Mouse (Mus musculus): ENCODE results near the gene Ube2d1. TPM values are rescaled to one million over a fixed set of nuclear protein-coding genes. Genes with fewer than 3 reads are reported as not detected.

Ube2d1 gene
- polyA plus RNA-seq, 1 experiment, result 34.0 TPM

- no peak for TF ChIP-seq FOSL1 (IDR thresholded peaks at IDR 0.05; ENCODE audit: insufficient read depth, low read length, poor library complexity, severe bottlenecking)
- Histone ChIP-seq H3K79me3 (ENCODE audit: low read depth) (peaks cover 22% of the 10 kb centered on the region), H3K4me3 (ENCODE audit: insufficient read depth, poor library complexity, severe bottlenecking) (no peak overlapping the region), H3K36me3 (ENCODE audit: control insufficient read depth, insufficient read depth) (peaks cover 15% of the 10 kb centered on the region), H3ac (ENCODE audit: control insufficient read depth, insufficient read length, low read depth) (no peak overlapping the region), H3K79me2 (ENCODE audit: control insufficient read depth, insufficient read depth) (peaks cover 33% of the 10 kb centered on the region), H3K27me3 (ENCODE audit: control insufficient read depth, insufficient read depth, insufficient read length) (peaks cover 7% of the 10 kb centered on the region)
These were observed 45.5 kb downstream of the Ube2d1 start for GRCm38 (mm10) chr10:71239479-71240120.

- Histone ChIP-seq H3ac (ENCODE audit: control insufficient read depth, insufficient read length, low read depth) (peak within 1 kb of the TSS; percentile 91), H3K79me2 (ENCODE audit: control insufficient read depth, insufficient read depth) (peaks cover 34% of the 10 kb centered on the region), H3K36me3 (ENCODE audit: control insufficient read depth, insufficient read depth) (peaks cover 29% of the 10 kb centered on the region), H3K79me3 (ENCODE audit: low read depth) (peaks cover 23% of the 10 kb centered on the region), H3K27me3 (ENCODE audit: control insufficient read depth, insufficient read depth, insufficient read length) (peaks cover 7% of the 10 kb centered on the region), H3K4me3 (ENCODE audit: insufficient read depth, poor library complexity, severe bottlenecking) (peak within 1 kb of the TSS; percentile 83)
- TF ChIP-seq MAX (IDR thresholded peaks at IDR 0.05), result no peak
- TF ChIP-seq CTCF (IDR thresholded peaks at IDR 0.05; ENCODE audit: control insufficient read depth, insufficient read depth, insufficient read length), result no peak
- TF ChIP-seq FOSL1 (IDR thresholded peaks at IDR 0.05; ENCODE audit: insufficient read depth, low read length, poor library complexity, severe bottlenecking), result no peak
- TF ChIP-seq MYOD1 (IDR thresholded peaks at IDR 0.05; ENCODE audit: control insufficient read depth, insufficient read length, low read depth), result no peak
- no peak for TF ChIP-seq MYOG (IDR thresholded peaks at IDR 0.05; ENCODE audit: control insufficient read depth, extremely low read depth, insufficient read length)
- no peak for TF ChIP-seq USF1 (IDR thresholded peaks at IDR 0.05; ENCODE audit: low read depth)
- no peak for TF ChIP-seq CEBPB (IDR thresholded peaks at IDR 0.05; ENCODE audit: low read depth)
These were observed 46.9 kb downstream of the Ube2d1 start, which contains the start of gene Tfam for GRCm38 (mm10) chr10:71238240-71238554. Gene Tfam, minus strand, starts transcription at chr10:71238280.

DNA sequence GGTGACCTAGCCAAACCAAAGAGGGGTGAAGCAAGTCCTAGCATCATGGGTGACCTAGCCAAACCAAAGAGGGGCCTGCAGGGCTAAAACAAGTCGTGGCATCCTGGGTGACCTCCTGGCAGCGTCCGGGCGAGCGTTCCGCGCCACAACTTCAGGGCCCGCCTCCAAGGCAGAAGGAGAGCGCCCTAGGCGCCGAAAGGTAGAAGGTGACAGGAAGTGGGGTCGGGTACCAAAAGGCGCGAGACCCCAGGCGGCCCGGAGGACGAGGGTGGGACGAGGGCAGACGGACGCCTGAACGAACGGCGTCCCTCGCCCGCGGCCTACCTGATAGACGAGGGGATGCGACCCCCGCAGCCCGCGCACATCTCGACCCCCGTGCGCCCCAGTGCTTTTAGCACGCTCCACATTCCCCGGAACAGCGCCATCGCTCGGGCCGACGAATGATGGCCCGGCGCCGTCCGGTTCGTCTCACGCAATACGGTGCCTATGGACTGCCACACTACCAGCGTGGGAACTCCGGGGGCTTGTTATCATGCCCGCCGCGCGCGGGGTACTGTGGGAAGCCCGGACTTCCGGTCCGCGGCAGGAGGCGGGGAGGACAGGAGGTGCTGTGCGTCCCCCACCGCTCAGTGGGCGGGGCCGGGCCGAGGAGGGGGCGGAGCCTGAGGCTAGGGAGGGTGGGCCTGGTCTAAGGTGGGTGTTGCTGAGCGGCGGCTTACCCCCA, 47.4 kb downstream of the Ube2d1 start:
- Histone ChIP-seq H3K27me3 (ENCODE audit: control insufficient read depth, insufficient read depth, insufficient read length) (peaks cover 7% of the 10 kb centered on the region), H3K79me3 (ENCODE audit: low read depth) (peaks cover 23% of the 10 kb centered on the region), H3ac (ENCODE audit: control insufficient read depth, insufficient read length, low read depth) (peak overlapping the region; percentile 91), H3K79me2 (ENCODE audit: control insufficient read depth, insufficient read depth) (peaks cover 34% of the 10 kb centered on the region), H3K36me3 (ENCODE audit: control insufficient read depth, insufficient read depth) (peaks cover 34% of the 10 kb centered on the region), H3K4me3 (ENCODE audit: insufficient read depth, poor library complexity, severe bottlenecking) (peak overlapping the region; percentile 83)
- no peak for TF ChIP-seq MAX (IDR thresholded peaks at IDR 0.05)
- TF ChIP-seq MYOD1 (IDR thresholded peaks at IDR 0.05; ENCODE audit: control insufficient read depth, insufficient read length, low read depth), result no peak
- no peak for TF ChIP-seq USF1 (IDR thresholded peaks at IDR 0.05; ENCODE audit: low read depth)
- no peak for TF ChIP-seq CTCF (IDR thresholded peaks at IDR 0.05; ENCODE audit: control insufficient read depth, insufficient read depth, insufficient read length)
- no peak for TF ChIP-seq FOSL1 (IDR thresholded peaks at IDR 0.05; ENCODE audit: insufficient read depth, low read length, poor library complexity, severe bottlenecking)
- no peak for TF ChIP-seq CEBPB (IDR thresholded peaks at IDR 0.05; ENCODE audit: low read depth)

DNA sequence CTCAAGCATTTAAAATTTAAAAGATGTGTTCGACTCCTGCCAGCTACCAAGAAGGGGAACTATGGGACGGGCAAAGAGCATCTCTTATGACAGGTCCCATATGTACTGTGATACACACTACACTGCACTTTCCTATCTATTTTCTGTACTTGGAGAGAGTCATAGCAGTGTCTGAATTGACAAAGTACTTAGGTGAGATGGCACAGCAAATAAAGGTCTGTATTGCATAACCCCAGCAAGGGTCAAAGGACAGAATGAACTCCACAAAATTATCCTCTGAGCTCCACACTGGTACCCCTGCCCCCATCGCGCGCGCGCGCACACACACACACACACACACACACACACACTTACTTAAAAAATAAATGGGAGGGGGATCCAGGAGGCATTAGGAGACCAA, 51.0 kb downstream of the Ube2d1 start:
- H3K36me3 ChIP-seq (ENCODE audit: control insufficient read depth, insufficient read depth), result peaks cover 64% of the 10 kb centered on the region
- H3K79me3 ChIP-seq (ENCODE audit: low read depth), result peaks cover 23% of the 10 kb centered on the region
- no peak overlapping the region for H3K4me3 ChIP-seq (ENCODE audit: insufficient read depth, poor library complexity, severe bottlenecking)
- peaks cover 34% of the 10 kb centered on the region for H3K79me2 ChIP-seq (ENCODE audit: control insufficient read depth, insufficient read depth)
- H3K27me3 ChIP-seq (ENCODE audit: control insufficient read depth, insufficient read depth, insufficient read length), result no peaks in the 10 kb centered on the region
- no peak overlapping the region for H3ac ChIP-seq (ENCODE audit: control insufficient read depth, insufficient read length, low read depth)
- TF ChIP-seq MYOG (IDR thresholded peaks at IDR 0.05; ENCODE audit: control insufficient read depth, extremely low read depth, insufficient read length), result no peak
- no peak for TF ChIP-seq MYOD1 (IDR thresholded peaks at IDR 0.05; ENCODE audit: control insufficient read depth, insufficient read length, low read depth)
- no peak for TF ChIP-seq CEBPB (IDR thresholded peaks at IDR 0.05; ENCODE audit: low read depth)
- TF ChIP-seq FOSL1 (IDR thresholded peaks at IDR 0.05; ENCODE audit: insufficient read depth, low read length, poor library complexity, severe bottlenecking), result no peak
- no peak for TF ChIP-seq USF1 (IDR thresholded peaks at IDR 0.05; ENCODE audit: low read depth)
- TF ChIP-seq MAX (IDR thresholded peaks at IDR 0.05), result no peak
- TF ChIP-seq CTCF (IDR thresholded peaks at IDR 0.05; ENCODE audit: control insufficient read depth, insufficient read depth, insufficient read length), result no peak

GRCm38 (mm10) chr10:71225894-71226293, 59.2 kb downstream of the Ube2d1 start:
- Histone ChIP-seq H3K79me2 (ENCODE audit: control insufficient read depth, insufficient read depth) (no peaks in the 10 kb centered on the region), H3K36me3 (ENCODE audit: control insufficient read depth, insufficient read depth) (peaks cover 70% of the 10 kb centered on the region), H3K27me3 (ENCODE audit: control insufficient read depth, insufficient read depth, insufficient read length) (no peaks in the 10 kb centered on the region), H3K79me3 (ENCODE audit: low read depth) (no peaks in the 10 kb centered on the region), H3K4me3 (ENCODE audit: insufficient read depth, poor library complexity, severe bottlenecking) (no peak overlapping the region), H3ac (ENCODE audit: control insufficient read depth, insufficient read length, low read depth) (no peak overlapping the region)
- TF ChIP-seq CTCF (IDR thresholded peaks at IDR 0.05; ENCODE audit: control insufficient read depth, insufficient read depth, insufficient read length) (peak; percentile 75), CEBPB (IDR thresholded peaks at IDR 0.05; ENCODE audit: low read depth) (no peak)

GRCm38 (mm10) chr10:71223101-71223500, 62.0 kb downstream of the Ube2d1 start:
- Histone ChIP-seq H3K4me3 (ENCODE audit: insufficient read depth, poor library complexity, severe bottlenecking) (no peak overlapping the region), H3ac (ENCODE audit: control insufficient read depth, insufficient read length, low read depth) (no peak overlapping the region), H3K27me3 (ENCODE audit: control insufficient read depth, insufficient read depth, insufficient read length) (no peaks in the 10 kb centered on the region), H3K79me3 (ENCODE audit: low read depth) (no peaks in the 10 kb centered on the region), H3K36me3 (ENCODE audit: control insufficient read depth, insufficient read depth) (peaks cover 44% of the 10 kb centered on the region), H3K79me2 (ENCODE audit: control insufficient read depth, insufficient read depth) (no peaks in the 10 kb centered on the region)
- TF ChIP-seq FOSL1 (IDR thresholded peaks at IDR 0.05; ENCODE audit: insufficient read depth, low read length, poor library complexity, severe bottlenecking) (no peak), MYOD1 (IDR thresholded peaks at IDR 0.05; ENCODE audit: control insufficient read depth, insufficient read length, low read depth) (no peak), MYOG (IDR thresholded peaks at IDR 0.05; ENCODE audit: control insufficient read depth, extremely low read depth, insufficient read length) (no peak)

All from C2C12 (cell line).